Mouse (Mus musculus): ENCODE data around the gene Zdhhc1. TPM values are rescaled to one million over a fixed set of nuclear protein-coding genes. Genes with fewer than 3 reads are reported as not detected.

The Zdhhc1 gene
- polyA plus RNA-seq, 1 experiment from 2014 or later, result 19.6 TPM

DNA sequence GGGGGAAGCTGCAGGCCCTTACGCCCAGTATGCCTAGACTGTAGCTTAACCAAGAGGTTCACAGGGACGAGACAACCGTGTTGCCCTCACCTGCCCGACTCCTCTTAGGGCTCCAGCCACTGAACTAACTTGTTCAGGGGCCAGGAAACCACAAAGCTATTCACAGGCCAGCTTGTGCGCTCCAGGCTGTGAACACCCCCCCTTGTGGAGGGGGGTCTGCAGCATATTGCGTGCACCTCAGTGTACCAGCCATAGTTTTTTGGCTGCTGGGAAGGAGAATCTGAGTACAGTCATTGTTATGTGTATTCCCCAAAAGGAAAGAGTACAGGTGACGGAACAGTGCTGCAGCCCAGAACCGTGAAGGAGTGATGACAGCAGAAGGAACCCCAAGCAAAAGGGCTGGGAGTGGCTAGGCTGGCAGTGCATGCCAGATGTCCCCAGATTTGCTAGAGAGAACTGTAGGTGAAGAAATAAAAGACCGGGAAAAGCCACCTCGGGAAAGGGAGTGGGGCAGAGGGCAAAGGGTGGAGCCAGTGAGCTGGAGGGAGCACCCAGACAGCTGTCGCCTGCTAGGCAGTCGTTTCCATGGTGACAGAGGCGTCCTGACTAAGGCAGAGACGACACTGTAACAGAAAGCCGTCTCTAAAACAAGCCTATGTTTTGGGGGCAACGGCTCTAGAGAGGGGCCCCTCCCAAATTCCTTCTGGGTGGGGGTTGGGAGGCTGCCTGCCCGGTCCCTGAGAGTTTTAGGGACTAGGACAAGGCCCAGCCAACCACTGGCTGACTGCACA, 22.7 kb downstream of the Zdhhc1 start:
- no peak overlapping the region for H3K9ac ChIP-seq (ENCODE audit: low read length)
- peaks cover 15% of the 10 kb centered on the region for H3K27me3 ChIP-seq (ENCODE audit: control insufficient read depth, insufficient read depth, low read length)
- DNase-seq (ENCODE audit: low spot score) (peak; percentile 48), ATAC-seq (ENCODE audit: insufficient number of reproducible peaks, low FRiP score, low TSS enrichment, low read depth) (no peak)
- H3K9me3 ChIP-seq (ENCODE audit: control insufficient read depth, low read length), result no peaks in the 10 kb centered on the region
- H3K4me3 ChIP-seq (ENCODE audit: low read depth, low read length), result no peak overlapping the region
- no peak overlapping the region for H3K27ac ChIP-seq (replicated peaks; ENCODE audit: low read depth, low read length)
- WGBS, result 24% methylated on average over 17 of the region's 17 CpGs
- peak overlapping the region; percentile 10; the same call in 1 of the 2 replicates for H3K4me2 ChIP-seq (ENCODE audit: low read depth, severe bottlenecking)
- H3K4me1 ChIP-seq (ENCODE audit: control insufficient read depth, insufficient read depth, low read length), result peaks cover 40% of the 10 kb centered on the region
- no peaks in the 10 kb centered on the region for H3K36me3 ChIP-seq (ENCODE audit: control insufficient read depth, insufficient read depth, low read length)

DNA sequence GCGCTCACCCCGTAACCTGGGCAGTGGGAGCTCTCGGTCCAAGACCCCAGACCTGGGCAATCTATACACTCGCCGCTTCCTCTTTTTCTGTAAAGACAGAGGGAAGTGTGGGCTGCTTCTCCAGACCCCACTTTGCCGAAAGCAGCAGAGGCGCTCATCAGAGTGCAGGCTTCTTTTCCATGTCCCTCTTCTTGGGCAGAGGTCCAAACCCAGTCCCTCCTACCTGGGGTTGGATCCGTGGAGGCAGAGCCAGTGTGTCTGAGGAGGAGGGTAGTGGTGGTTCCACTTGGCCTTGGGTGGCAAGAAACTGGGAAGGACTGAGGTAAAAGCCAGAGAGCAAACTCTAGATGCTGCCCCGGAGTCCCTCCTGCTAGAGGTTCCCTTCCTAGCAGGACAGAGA, 23.7 kb downstream of the Zdhhc1 start:
- no peak for ATAC-seq (ENCODE audit: insufficient number of reproducible peaks, low FRiP score, low TSS enrichment, low read depth)
- Histone ChIP-seq H3K9me3 (ENCODE audit: control insufficient read depth, low read length) (no peaks in the 10 kb centered on the region), H3K36me3 (ENCODE audit: control insufficient read depth, insufficient read depth, low read length) (no peaks in the 10 kb centered on the region), H3K9ac (ENCODE audit: low read length) (no peak overlapping the region), H3K27ac (replicated peaks; ENCODE audit: low read depth, low read length) (no peak overlapping the region), H3K4me2 (ENCODE audit: low read depth, severe bottlenecking) (no peak overlapping the region), H3K4me3 (ENCODE audit: low read depth, low read length) (no peak overlapping the region), H3K4me1 (ENCODE audit: control insufficient read depth, insufficient read depth, low read length) (peaks cover 41% of the 10 kb centered on the region), H3K27me3 (ENCODE audit: control insufficient read depth, insufficient read depth, low read length) (peaks cover 15% of the 10 kb centered on the region)
- 41% methylated on average over 9 of the region's 9 CpGs for WGBS
- no peak for DNase-seq (ENCODE audit: low spot score)

DNA sequence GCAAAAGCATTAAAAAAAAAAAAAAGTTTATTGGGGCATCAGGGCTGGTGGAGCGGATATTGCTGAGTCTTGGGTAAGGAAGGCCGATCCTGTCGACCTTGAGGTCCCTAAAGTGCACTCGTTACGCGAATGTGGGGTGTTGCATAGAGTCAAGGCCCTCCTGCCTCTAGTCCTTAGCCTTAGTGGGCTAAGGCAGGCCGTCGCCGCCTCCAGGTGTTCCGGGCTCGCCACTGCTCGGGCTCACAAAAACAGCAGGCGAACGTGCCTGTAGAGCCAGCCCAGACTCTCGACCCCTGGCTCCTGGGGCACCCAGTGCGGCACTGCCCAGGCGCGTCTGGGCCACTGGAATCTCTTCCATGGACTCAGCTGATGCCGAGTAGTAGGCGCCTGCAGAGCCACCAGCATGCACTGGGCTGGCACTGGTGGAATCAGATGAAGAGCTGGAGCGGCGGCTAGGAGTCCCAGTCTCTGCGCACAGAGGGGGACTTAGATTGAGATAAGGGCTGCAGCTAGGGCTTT, 24.2 kb downstream of the Zdhhc1 start:
- DNase-seq (ENCODE audit: low spot score) (peak; percentile 49), ATAC-seq (ENCODE audit: insufficient number of reproducible peaks, low FRiP score, low TSS enrichment, low read depth) (no peak)
- Histone ChIP-seq H3K36me3 (ENCODE audit: control insufficient read depth, insufficient read depth, low read length) (no peaks in the 10 kb centered on the region), H3K27ac (replicated peaks; ENCODE audit: low read depth, low read length) (no peak overlapping the region), H3K9ac (ENCODE audit: low read length) (no peak overlapping the region), H3K9me3 (ENCODE audit: control insufficient read depth, low read length) (no peaks in the 10 kb centered on the region), H3K4me1 (ENCODE audit: control insufficient read depth, insufficient read depth, low read length) (peaks cover 41% of the 10 kb centered on the region), H3K27me3 (ENCODE audit: control insufficient read depth, insufficient read depth, low read length) (peaks cover 15% of the 10 kb centered on the region), H3K4me2 (ENCODE audit: low read depth, severe bottlenecking) (peak overlapping the region; percentile 3; the same call in 1 of the 2 replicates), H3K4me3 (ENCODE audit: low read depth, low read length) (no peak overlapping the region)
- 8% methylated on average over 23 of the region's 23 CpGs for WGBS

DNA sequence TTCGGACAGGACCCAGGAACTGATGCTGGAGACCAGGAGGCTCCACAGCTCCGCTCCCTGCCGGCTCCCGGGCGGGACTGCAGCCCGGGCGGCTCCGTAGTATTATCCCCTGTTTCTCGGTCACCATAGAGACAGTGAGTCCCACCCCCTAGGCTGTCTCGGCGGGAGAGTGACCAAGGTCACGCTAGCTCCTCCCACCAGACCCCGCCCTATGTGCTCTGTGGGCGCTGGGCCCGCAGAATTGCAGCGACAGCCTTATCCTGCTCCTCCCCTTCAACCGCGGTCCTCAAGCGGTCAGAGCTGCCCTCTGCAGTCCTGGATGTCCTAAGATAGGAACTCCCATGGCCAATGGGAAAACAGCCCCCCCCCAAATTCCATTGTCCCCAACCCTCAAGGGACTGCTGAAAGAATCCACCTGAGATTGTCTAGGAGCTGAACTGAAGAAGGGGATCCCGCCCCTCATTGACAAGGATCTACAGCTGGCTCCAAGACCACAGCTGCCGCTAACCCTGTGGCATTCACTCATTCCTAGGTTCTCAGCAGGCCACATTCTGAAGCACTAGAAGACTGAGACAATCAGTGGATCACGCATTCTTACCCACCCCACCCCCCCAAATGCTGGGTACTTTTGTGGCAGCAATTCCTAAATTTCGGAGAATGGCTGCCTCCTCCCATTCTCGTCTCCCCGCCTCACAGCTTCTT, 25.2 kb downstream of the Zdhhc1 start, which contains the start of gene Tppp3:
TSS of gene Tppp3 (minus strand) at position 213 of the 702 bp plus-strand sequence.
- WGBS, result 4% methylated on average over 25 of the region's 25 CpGs
- peak within 1 kb of the TSS; percentile 29 for H3K4me3 ChIP-seq (ENCODE audit: low read depth, low read length)
- ATAC-seq (ENCODE audit: insufficient number of reproducible peaks, low FRiP score, low TSS enrichment, low read depth) (peak; percentile 90), DNase-seq (ENCODE audit: low spot score) (peak; percentile 91)
- peaks cover 15% of the 10 kb centered on the region for H3K27me3 ChIP-seq (ENCODE audit: control insufficient read depth, insufficient read depth, low read length)
- peak within 1 kb of the TSS; percentile 63 for H3K4me2 ChIP-seq (ENCODE audit: low read depth, severe bottlenecking)
- H3K36me3 ChIP-seq (ENCODE audit: control insufficient read depth, insufficient read depth, low read length), result no peaks in the 10 kb centered on the region
- H3K27ac ChIP-seq (replicated peaks; ENCODE audit: low read depth, low read length), result no peak within 1 kb of the TSS
- H3K4me1 ChIP-seq (ENCODE audit: control insufficient read depth, insufficient read depth, low read length), result peaks cover 37% of the 10 kb centered on the region
- peak within 1 kb of the TSS; percentile 50 for H3K9ac ChIP-seq (ENCODE audit: low read length)
- H3K9me3 ChIP-seq (ENCODE audit: control insufficient read depth, low read length), result no peaks in the 10 kb centered on the region

DNA sequence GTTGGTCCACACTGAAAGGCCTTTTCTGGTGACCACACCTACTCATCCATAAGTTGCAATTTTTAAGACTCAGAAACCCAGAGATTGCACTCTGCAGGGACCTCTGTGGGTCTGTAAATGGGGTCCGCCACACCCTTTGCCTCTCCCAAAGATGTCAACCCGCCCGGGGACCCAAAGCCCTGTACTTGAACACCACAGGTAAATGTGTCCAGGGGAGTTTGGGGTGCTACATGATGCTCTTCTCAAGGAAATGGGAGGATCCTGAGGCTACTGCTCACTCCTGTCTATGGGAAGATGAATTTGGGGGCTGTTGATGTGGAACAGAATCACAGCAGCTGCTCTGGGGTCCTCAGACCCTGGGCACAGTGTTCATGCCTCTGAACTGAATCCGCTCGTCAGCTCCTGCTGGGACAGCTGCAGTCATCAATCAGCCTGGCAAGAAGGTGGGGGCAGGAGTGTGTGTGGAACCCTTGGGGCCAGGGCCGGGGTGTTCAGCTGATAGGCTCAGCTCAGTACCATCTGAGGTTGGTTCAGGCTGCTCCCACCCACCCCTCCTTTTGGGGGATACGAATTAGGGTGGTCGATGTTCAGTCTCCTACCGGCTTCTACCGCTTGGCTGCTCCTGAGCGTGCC, 25.9 kb downstream of the Zdhhc1 start:
- Histone ChIP-seq H3K9ac (ENCODE audit: low read length) (peak overlapping the region; percentile 50), H3K36me3 (ENCODE audit: control insufficient read depth, insufficient read depth, low read length) (no peaks in the 10 kb centered on the region), H3K4me3 (ENCODE audit: low read depth, low read length) (peak overlapping the region; percentile 29), H3K4me1 (ENCODE audit: control insufficient read depth, insufficient read depth, low read length) (peaks cover 35% of the 10 kb centered on the region), H3K27ac (replicated peaks; ENCODE audit: low read depth, low read length) (no peak overlapping the region), H3K27me3 (ENCODE audit: control insufficient read depth, insufficient read depth, low read length) (peaks cover 15% of the 10 kb centered on the region), H3K9me3 (ENCODE audit: control insufficient read depth, low read length) (no peaks in the 10 kb centered on the region), H3K4me2 (ENCODE audit: low read depth, severe bottlenecking) (peak overlapping the region; percentile 63)
- DNase-seq (ENCODE audit: low spot score) (no peak), ATAC-seq (ENCODE audit: insufficient number of reproducible peaks, low FRiP score, low TSS enrichment, low read depth) (no peak; the same call in none of the 2 replicates)
- 22% methylated on average over 11 of the region's 11 CpGs for WGBS

DNA sequence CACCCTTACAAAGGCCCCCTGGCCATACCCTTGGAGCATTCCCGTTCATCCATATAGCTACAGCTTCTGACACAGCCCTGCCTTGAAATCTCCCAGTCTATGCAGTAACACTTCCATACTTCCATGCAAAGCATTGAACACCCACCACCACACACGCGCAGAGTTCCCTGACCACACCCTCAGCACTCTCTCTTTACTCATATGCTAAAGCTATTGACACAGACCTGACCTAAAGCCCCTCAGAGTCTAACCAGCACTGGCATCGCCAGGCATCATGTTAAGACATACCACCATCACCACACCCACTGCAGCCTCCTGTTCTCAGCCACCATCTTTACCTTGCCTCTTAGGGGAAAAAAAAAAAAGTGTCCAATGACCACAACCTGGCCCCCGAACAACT, 26.4 kb downstream of the Zdhhc1 start:
- no peak for DNase-seq (ENCODE audit: low spot score)
- no peaks in the 10 kb centered on the region for H3K36me3 ChIP-seq (ENCODE audit: control insufficient read depth, insufficient read depth, low read length)
- 78% methylated on average over 5 of the region's 5 CpGs for WGBS
- H3K4me3 ChIP-seq (ENCODE audit: low read depth, low read length), result no peak overlapping the region
- no peak overlapping the region for H3K27ac ChIP-seq (replicated peaks; ENCODE audit: low read depth, low read length)
- H3K4me2 ChIP-seq (ENCODE audit: low read depth, severe bottlenecking), result no peak overlapping the region
- no peak overlapping the region for H3K9ac ChIP-seq (ENCODE audit: low read length)
- no peak for ATAC-seq (ENCODE audit: insufficient number of reproducible peaks, low FRiP score, low TSS enrichment, low read depth)
- H3K9me3 ChIP-seq (ENCODE audit: control insufficient read depth, low read length), result no peaks in the 10 kb centered on the region
- peaks cover 15% of the 10 kb centered on the region for H3K27me3 ChIP-seq (ENCODE audit: control insufficient read depth, insufficient read depth, low read length)
- peaks cover 33% of the 10 kb centered on the region for H3K4me1 ChIP-seq (ENCODE audit: control insufficient read depth, insufficient read depth, low read length)

DNA sequence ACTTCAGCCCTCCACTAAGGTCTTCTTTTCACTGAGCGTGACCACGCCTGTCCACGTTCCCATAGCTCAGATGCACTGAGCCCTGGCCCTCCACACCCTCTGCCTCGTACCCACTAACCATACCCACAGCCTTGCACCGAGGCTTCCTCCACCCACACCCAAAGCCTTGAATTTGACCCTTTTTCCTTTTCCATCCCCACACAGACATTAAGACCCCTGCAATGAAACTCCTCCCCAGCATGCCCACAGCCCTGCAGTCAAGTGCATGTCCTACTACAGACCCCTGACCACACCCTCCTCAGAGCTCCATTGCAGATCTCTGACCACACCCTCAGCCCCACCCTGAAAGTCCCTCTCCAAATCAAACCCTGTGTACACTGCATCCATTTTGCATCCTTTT, 26.9 kb downstream of the Zdhhc1 start:
- Histone ChIP-seq H3K4me3 (ENCODE audit: low read depth, low read length) (no peak overlapping the region), H3K27ac (replicated peaks; ENCODE audit: low read depth, low read length) (no peak overlapping the region)
- DNase-seq (ENCODE audit: low spot score), result no peak

DNA sequence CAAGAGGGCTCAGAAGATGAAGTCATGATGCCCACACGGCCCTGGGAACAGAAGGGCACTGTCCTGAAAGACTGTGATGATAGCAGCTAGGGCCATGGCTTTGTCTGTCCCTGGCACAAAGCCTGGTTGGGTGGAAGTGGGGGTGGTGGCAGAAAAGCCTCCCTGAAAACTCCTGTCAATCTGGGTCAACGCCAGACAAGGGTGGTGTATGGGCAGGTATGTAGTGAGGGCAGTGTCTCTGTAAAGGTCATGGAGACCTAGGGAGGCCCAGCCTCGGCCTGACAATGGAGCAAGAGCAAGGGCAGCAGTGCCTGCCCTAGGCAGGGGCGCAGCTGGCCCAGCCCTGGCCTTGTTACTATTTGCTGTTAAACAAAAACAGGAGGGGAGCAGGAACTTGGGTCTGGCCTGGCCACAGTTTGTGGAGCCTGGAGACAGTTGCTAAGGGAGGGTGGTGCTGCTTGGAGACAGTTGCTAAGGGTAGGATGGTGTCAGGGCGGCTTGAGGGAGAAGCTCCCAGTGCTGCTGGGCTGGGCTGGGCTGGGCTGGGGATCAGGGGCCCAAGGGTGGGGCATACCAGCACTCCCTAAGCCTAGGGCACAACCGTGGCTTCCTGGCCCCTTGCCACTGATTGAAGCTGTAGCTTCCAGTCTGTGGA, 27.5 kb downstream of the Zdhhc1 start:
- no peak overlapping the region for H3K4me2 ChIP-seq (ENCODE audit: low read depth, severe bottlenecking)
- peaks cover 15% of the 10 kb centered on the region for H3K27me3 ChIP-seq (ENCODE audit: control insufficient read depth, insufficient read depth, low read length)
- peaks cover 28% of the 10 kb centered on the region for H3K4me1 ChIP-seq (ENCODE audit: control insufficient read depth, insufficient read depth, low read length)
- no peak overlapping the region for H3K4me3 ChIP-seq (ENCODE audit: low read depth, low read length)
- no peak overlapping the region for H3K27ac ChIP-seq (replicated peaks; ENCODE audit: low read depth, low read length)
- 40% methylated on average over 6 of the region's 6 CpGs for WGBS
- no peak overlapping the region for H3K9ac ChIP-seq (ENCODE audit: low read length)
- no peaks in the 10 kb centered on the region for H3K36me3 ChIP-seq (ENCODE audit: control insufficient read depth, insufficient read depth, low read length)
- no peak for ATAC-seq (ENCODE audit: insufficient number of reproducible peaks, low FRiP score, low TSS enrichment, low read depth)
- H3K9me3 ChIP-seq (ENCODE audit: control insufficient read depth, low read length), result no peaks in the 10 kb centered on the region
- peak; percentile 46 for DNase-seq (ENCODE audit: low spot score)

More for the DNA sequence above, 26.9 kb downstream of the Zdhhc1 start:
- 79% methylated on average over 5 of the region's 5 CpGs for WGBS
- Histone ChIP-seq H3K27me3 (ENCODE audit: control insufficient read depth, insufficient read depth, low read length) (peaks cover 15% of the 10 kb centered on the region), H3K36me3 (ENCODE audit: control insufficient read depth, insufficient read depth, low read length) (no peaks in the 10 kb centered on the region), H3K9ac (ENCODE audit: low read length) (no peak overlapping the region), H3K4me2 (ENCODE audit: low read depth, severe bottlenecking) (no peak overlapping the region), H3K4me1 (ENCODE audit: control insufficient read depth, insufficient read depth, low read length) (peaks cover 33% of the 10 kb centered on the region), H3K9me3 (ENCODE audit: control insufficient read depth, low read length) (no peaks in the 10 kb centered on the region)
- ATAC-seq (ENCODE audit: insufficient number of reproducible peaks, low FRiP score, low TSS enrichment, low read depth), result no peak

Data from limb, embryonic 11.5 days (tissue).